10 mouse cellular contexts compared by ENCODE assay signal in genomic region chr7:34407492-34407891, GRCm38 (mm10). TPM values are rescaled to one million over a fixed set of nuclear protein-coding genes. Genes with fewer than 3 reads are reported as not detected.
A peak's percentile ranks its signal among the peaks of the same experiment; 100 is the strongest.
DNase-seq lines count a peak whose midpoint lies in the region; TF ChIP-seq lines count a peak whose summit lies in the region.
"Had no signal": no experiment of that assay in that cellular context is flagged by ENCODE, and none has a peak within 500 bp of the region (broad histone marks: within the 10 kb centered on the region; RNA-seq: fewer than 3 reads in every experiment).

No protein-coding gene starts in this region.

- TF ChIP-seq CTCF in cortical plate, adult 2 months (IDR thresholded peaks at IDR 0.05; ENCODE audit: extremely low read depth, insufficient read depth, low read length) = peak; percentile 97

- no peaks in the 10 kb centered on the region for H3K36me3 ChIP-seq in splenic B cell, adult 2 months (ENCODE audit: control insufficient read depth, insufficient read depth, low read length, poor library complexity, severe bottlenecking)
- H3K36me3 ChIP-seq: embryonic facial prominence, embryonic 12.5 days had no signal

- peak; percentile 14 for DNase-seq in ovary, postnatal 36 days (ENCODE audit: low spot score)
- no peak for DNase-seq in ovary, adult 18-20 months (ENCODE audit: low spot score)
- peak; percentile 73 for DNase-seq in ZHBTc4 (ENCODE audit: low read depth, low spot score)
- DNase-seq in heart, adult 8-10 months (ENCODE audit: low spot score) = peak; percentile 76
- peak; percentile 26 to 47 for DNase-seq in kidney, adult 8-10 months
- DNase-seq in lung, postnatal 36 days = peak; percentile 50
- peak; percentile 76 for DNase-seq in splenic B cell, adult 2 months (ENCODE audit: low read depth, low spot score)

- H3K27me3 ChIP-seq in splenic B cell, adult 2 months (ENCODE audit: control insufficient read depth, insufficient read depth, low read length, poor library complexity, severe bottlenecking) = no peaks in the 10 kb centered on the region
- H3K27me3 ChIP-seq: embryonic facial prominence, embryonic 12.5 days had no signal

- TF ChIP-seq POLR2A in cortical plate, adult 2 months (IDR thresholded peaks at IDR 0.05; ENCODE audit: extremely low read depth, insufficient read depth, low read length) = no peak

- no peak overlapping the region for H3K27ac ChIP-seq in cortical plate, adult 2 months (ENCODE audit: insufficient read depth, low read length)
- H3K27ac ChIP-seq: embryonic facial prominence, embryonic 12.5 days had no signal

- no peak overlapping the region for H3K4me3 ChIP-seq in cortical plate, adult 2 months (ENCODE audit: insufficient read depth, low read length)
- H3K4me3 ChIP-seq: embryonic facial prominence, embryonic 12.5 days; myocyte had no signal

- no peaks in the 10 kb centered on the region for H3K4me1 ChIP-seq in cortical plate, adult 2 months (ENCODE audit: control insufficient read depth, insufficient read depth, low read length)
- H3K4me1 ChIP-seq: embryonic facial prominence, embryonic 12.5 days had no signal

RNA-seq across cellular contexts. Expression of gene Lsm14a, which starts 14.4 kb away (rescaled TPM):
- 49.4 and 55.9 TPM in 2 replicates for polyA plus RNA-seq in cortical plate, adult 2 months (2012; rRNA removed)
- total RNA-seq in heart, adult 8-10 months (2022) = 10 to 100 TPM; 82.0 to 92.4 (median 85.0) TPM
